Mouse (Mus musculus) hindbrain, embryonic 15.5 days (tissue): ENCODE measurements at regions not wholly inside any gene's neighbourhood (a gene's known extent, or its start where the extent isn't known, plus 50 kb on each side); places are given as distances from the start of the nearest gene placed in this dataset.

ENCODE experiments used
- ATAC-seq: fragments of 200-750 bp; cut with Nextera tagmentation; 2 replicates; pipeline ENCODE4 v1.8.0; 2017; ENCODE audit warnings: low read depth, moderate number of reproducible peaks, moderate TSS enrichment; ENCODE audit not compliant: low FRiP score
- H3K27ac ChIP-seq: fragments of 300-500 bp; sonication (generic); replicated peaks from 2 replicates; pipeline ENCODE4 v1.5.1; 2015; ENCODE audit warnings: mild to moderate bottlenecking, inconsistent platforms
- H3K27me3 ChIP-seq: fragments of 300-500 bp; sonication (generic); 2 replicates; pipeline ENCODE4 v1.6.1; 2015; ENCODE audit warnings: control low read depth, inconsistent platforms
- H3K36me3 ChIP-seq: fragments of 300-500 bp; sonication (generic); 2 replicates; pipeline ENCODE4 v1.6.1; 2015; ENCODE audit warnings: control low read depth, inconsistent platforms
- H3K4me1 ChIP-seq: fragments of 300-500 bp; sonication (generic); replicated peaks from 2 replicates; pipeline ENCODE4 v1.6.1; 2015; ENCODE audit warnings: control low read depth, inconsistent platforms
- H3K4me2 ChIP-seq: fragments of 300-500 bp; sonication (generic); 2 replicates; pipeline ENCODE4 v1.6.1; 2015; ENCODE audit warnings: moderate library complexity, mild to moderate bottlenecking, inconsistent platforms
- H3K4me3 ChIP-seq: fragments of 300-500 bp; sonication (generic); 2 replicates; pipeline ENCODE4 v1.5.1; 2015; ENCODE audit warnings: mild to moderate bottlenecking, inconsistent platforms
- H3K9ac ChIP-seq: fragments of 300-500 bp; sonication (generic); 2 replicates; pipeline ENCODE4 v1.6.1; 2015; ENCODE audit warnings: inconsistent platforms
- H3K9me3 ChIP-seq: fragments of 300-500 bp; sonication (generic); 2 replicates; pipeline ENCODE4 v1.6.1; 2016; ENCODE audit warnings: control low read depth, inconsistent platforms
- WGBS: fragments of 180-500 bp; shearing (Covaris S2); methylation state at CpG from one replicate; pipeline ENCODE4 v1.1.7; 2015; 5-methylcytosine and 5-hydroxymethylcytosine counted together

GRCm38 (mm10) chr8:11909146-11909545, 68.9 kb downstream of the Tex29 start:
- H3K36me3 ChIP-seq: no peaks in the 10 kb centered on the region
- no peak for ATAC-seq
- WGBS: 65% methylated on average over 3 of the region's 3 CpGs
- 0 out of 2 replicates have a peak, but pooled peaks cover 7% of the 10 kb centered on the region for H3K27me3 ChIP-seq
- no peak overlapping the region for H3K4me3 ChIP-seq
- H3K27ac ChIP-seq: no peak overlapping the region
- no peak overlapping the region for H3K4me2 ChIP-seq
- peaks cover 26% of the 10 kb centered on the region for H3K4me1 ChIP-seq
- no peak overlapping the region for H3K9ac ChIP-seq
- H3K9me3 ChIP-seq: no peaks in the 10 kb centered on the region

- Histone ChIP-seq H3K4me2 (peak overlapping the region; percentile 36), H3K9ac (no peak overlapping the region), H3K4me3 (no peak overlapping the region), H3K27ac (no peak overlapping the region), H3K27me3 (0 out of 2 replicates have a peak, but pooled peaks cover 7% of the 10 kb centered on the region), H3K4me1 (peaks cover 44% of the 10 kb centered on the region), H3K36me3 (no peaks in the 10 kb centered on the region), H3K9me3 (no peaks in the 10 kb centered on the region)
- no peak for ATAC-seq
- 36% methylated on average over 18 of the region's 18 CpGs for WGBS
Measured at GRCm38 (mm10) chr8:11911639-11912450, 71.6 kb downstream of the Tex29 start.

- H3K27me3 ChIP-seq: 0 out of 2 replicates have a peak, but pooled peaks cover 7% of the 10 kb centered on the region
- 0 out of 2 replicates have a peak overlapping the region, but pooled peaks have one; percentile 7 for H3K4me3 ChIP-seq
- H3K9ac ChIP-seq: no peak overlapping the region
- H3K4me1 ChIP-seq: peaks cover 44% of the 10 kb centered on the region
- ATAC-seq: no peak; the same call in 1 of the 2 replicates
- H3K36me3 ChIP-seq: no peaks in the 10 kb centered on the region
- H3K4me2 ChIP-seq: peak overlapping the region; percentile 36
- no peak overlapping the region for H3K27ac ChIP-seq
- no peaks in the 10 kb centered on the region for H3K9me3 ChIP-seq
- 16% methylated on average over 17 of the region's 17 CpGs for WGBS
Measured at GRCm38 (mm10) chr8:11912451-11913128, 72.3 kb downstream of the Tex29 start.

- H3K4me1 ChIP-seq: peaks cover 44% of the 10 kb centered on the region
Measured at GRCm38 (mm10) chr8:11913129-11913900, 73.0 kb downstream of the Tex29 start.

GRCm38 (mm10) chr8:11914131-11914530, 73.9 kb downstream of the Tex29 start:
- Histone ChIP-seq H3K27ac (no peak overlapping the region), H3K9me3 (no peaks in the 10 kb centered on the region), H3K9ac (no peak overlapping the region), H3K4me1 (peaks cover 44% of the 10 kb centered on the region), H3K4me2 (peak overlapping the region; percentile 44; the same call in 1 of the 2 replicates), H3K4me3 (peak overlapping the region; percentile 10; the same call in 1 of the 2 replicates), H3K36me3 (no peaks in the 10 kb centered on the region), H3K27me3 (0 out of 2 replicates have a peak, but pooled peaks cover 7% of the 10 kb centered on the region)
- WGBS: 20% methylated on average over 7 of the region's 7 CpGs
- ATAC-seq: no peak

More at GRCm38 (mm10) chr8:11913129-11913900, 73.0 kb downstream of the Tex29 start:
- Histone ChIP-seq H3K9me3 (no peaks in the 10 kb centered on the region), H3K4me2 (peak overlapping the region; percentile 36), H3K27me3 (0 out of 2 replicates have a peak, but pooled peaks cover 7% of the 10 kb centered on the region), H3K4me3 (peak overlapping the region; percentile 7; the same call in 1 of the 2 replicates), H3K9ac (no peak overlapping the region), H3K36me3 (no peaks in the 10 kb centered on the region), H3K27ac (no peak overlapping the region)
- no peak for ATAC-seq
- WGBS: 38% methylated on average over 12 of the region's 12 CpGs

GRCm38 (mm10) chr8:11914681-11915474, 74.6 kb downstream of the Tex29 start:
- H3K4me2 ChIP-seq: peak overlapping the region; percentile 44
- 0 out of 2 replicates have a peak, but pooled peaks have one; percentile 31 for ATAC-seq
- no peak overlapping the region for H3K27ac ChIP-seq
- H3K9me3 ChIP-seq: no peaks in the 10 kb centered on the region
- H3K4me3 ChIP-seq: no peak overlapping the region
- no peaks in the 10 kb centered on the region for H3K36me3 ChIP-seq
- 33% methylated on average over 19 of the region's 19 CpGs for WGBS
- H3K27me3 ChIP-seq: 0 out of 2 replicates have a peak, but pooled peaks cover 7% of the 10 kb centered on the region
- H3K4me1 ChIP-seq: peaks cover 44% of the 10 kb centered on the region
- no peak overlapping the region for H3K9ac ChIP-seq

GRCm38 (mm10) chr8:11915721-11916120, 75.4 kb downstream of the Tex29 start:
- Histone ChIP-seq H3K4me2 (0 out of 2 replicates have a peak overlapping the region, but pooled peaks have one; percentile 44), H3K27ac (no peak overlapping the region), H3K9ac (no peak overlapping the region), H3K4me3 (no peak overlapping the region), H3K36me3 (no peaks in the 10 kb centered on the region), H3K4me1 (peaks cover 44% of the 10 kb centered on the region), H3K9me3 (no peaks in the 10 kb centered on the region), H3K27me3 (0 out of 2 replicates have a peak, but pooled peaks cover 7% of the 10 kb centered on the region)
- no peak for ATAC-seq
- WGBS: 93% methylated on average over 11 of the region's 11 CpGs

- Histone ChIP-seq H3K27me3 (no peaks in the 10 kb centered on the region), H3K36me3 (no peaks in the 10 kb centered on the region), H3K9ac (no peak overlapping the region), H3K4me3 (no peak overlapping the region), H3K27ac (no peak overlapping the region), H3K9me3 (no peaks in the 10 kb centered on the region), H3K4me2 (no peak overlapping the region), H3K4me1 (peaks cover 10% of the 10 kb centered on the region)
- WGBS: 89% methylated on average over 2 of the region's 2 CpGs
- no peak for ATAC-seq
Measured at GRCm38 (mm10) chr8:11919876-11920275, 79.6 kb downstream of the Tex29 start.

- H3K4me3 ChIP-seq: no peak overlapping the region
- no peaks in the 10 kb centered on the region for H3K4me1 ChIP-seq
- WGBS: 59% methylated on average over 7 of the region's 7 CpGs
- no peak overlapping the region for H3K9ac ChIP-seq
- no peaks in the 10 kb centered on the region for H3K36me3 ChIP-seq
- H3K27me3 ChIP-seq: no peaks in the 10 kb centered on the region
- no peak overlapping the region for H3K27ac ChIP-seq
- no peak for ATAC-seq
- no peaks in the 10 kb centered on the region for H3K9me3 ChIP-seq
- H3K4me2 ChIP-seq: no peak overlapping the region
Measured at GRCm38 (mm10) chr8:11923115-11923514, 82.8 kb downstream of the Tex29 start.

- Histone ChIP-seq H3K9ac (no peak overlapping the region), H3K4me3 (no peak overlapping the region), H3K36me3 (no peaks in the 10 kb centered on the region), H3K9me3 (no peaks in the 10 kb centered on the region), H3K27me3 (no peaks in the 10 kb centered on the region), H3K4me2 (no peak overlapping the region), H3K4me1 (no peaks in the 10 kb centered on the region), H3K27ac (no peak overlapping the region)
- WGBS: 53% methylated on average over 11 of the region's 11 CpGs
- ATAC-seq: no peak
Measured at GRCm38 (mm10) chr8:11924165-11924564, 83.9 kb downstream of the Tex29 start.

- H3K9ac ChIP-seq: no peak overlapping the region
- H3K27ac ChIP-seq: no peak overlapping the region
- no peaks in the 10 kb centered on the region for H3K4me1 ChIP-seq
- H3K36me3 ChIP-seq: no peaks in the 10 kb centered on the region
- no peaks in the 10 kb centered on the region for H3K9me3 ChIP-seq
- H3K4me2 ChIP-seq: peak overlapping the region; percentile 13; the same call in 1 of the 2 replicates
- WGBS: 16% methylated on average over 6 of the region's 6 CpGs
- H3K27me3 ChIP-seq: no peaks in the 10 kb centered on the region
- no peak overlapping the region for H3K4me3 ChIP-seq
- ATAC-seq: peak; percentile 94
Measured at GRCm38 (mm10) chr8:11942892-11943332, 102.6 kb downstream of the Tex29 start.
